Mouse (Mus musculus) thymus, adult 18-20 months (tissue): Measurements from ENCODE around the gene Ppib.

Experiments
- DNase-seq, 2 experiments: peaks; one replicate each; pipeline ENCODE4 v3.0.0; 2022; ENCODE audit warnings: mixed read lengths in 2 of 2

Gene Ppib

DNA sequence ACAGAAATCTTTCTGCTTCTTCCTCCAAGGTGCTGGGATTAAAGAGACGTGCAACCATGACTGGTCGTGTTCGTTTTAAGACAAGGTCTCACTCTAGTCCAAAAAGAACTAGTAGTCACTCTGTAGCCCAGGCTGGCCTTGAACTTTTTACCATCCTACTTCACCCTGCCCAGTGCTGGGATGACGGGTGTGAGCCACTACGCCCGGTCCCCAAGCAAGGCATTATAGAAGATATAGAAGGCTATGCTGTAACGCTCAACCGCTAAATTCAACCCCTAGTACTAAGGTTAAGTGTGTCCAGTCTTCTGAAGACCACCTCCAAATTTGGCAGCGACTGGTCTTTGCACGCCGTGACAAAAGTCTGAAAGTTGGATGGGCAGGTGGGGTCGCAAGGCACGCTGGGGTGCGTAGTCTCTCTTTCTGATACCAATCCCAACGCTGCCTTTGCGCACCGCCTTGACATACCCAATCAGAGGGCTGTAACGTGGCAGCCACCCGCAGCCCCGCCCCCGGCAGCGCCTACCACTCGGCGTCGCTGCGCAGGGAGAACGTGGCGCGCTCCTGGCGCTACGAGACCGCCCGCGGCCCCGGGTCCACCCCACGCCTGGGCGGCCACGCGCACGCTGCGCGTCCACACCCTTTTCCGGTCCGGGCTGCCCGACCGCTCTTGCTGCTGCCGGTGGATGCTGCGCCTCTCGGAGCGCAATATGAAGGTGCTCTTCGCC lies at the start of gene Ppib:
Gene Ppib (plus strand): TSS at position 640 of the 725 bp plus-strand sequence.
- DNase-seq, result peak; percentile 95 to 96

DNA sequence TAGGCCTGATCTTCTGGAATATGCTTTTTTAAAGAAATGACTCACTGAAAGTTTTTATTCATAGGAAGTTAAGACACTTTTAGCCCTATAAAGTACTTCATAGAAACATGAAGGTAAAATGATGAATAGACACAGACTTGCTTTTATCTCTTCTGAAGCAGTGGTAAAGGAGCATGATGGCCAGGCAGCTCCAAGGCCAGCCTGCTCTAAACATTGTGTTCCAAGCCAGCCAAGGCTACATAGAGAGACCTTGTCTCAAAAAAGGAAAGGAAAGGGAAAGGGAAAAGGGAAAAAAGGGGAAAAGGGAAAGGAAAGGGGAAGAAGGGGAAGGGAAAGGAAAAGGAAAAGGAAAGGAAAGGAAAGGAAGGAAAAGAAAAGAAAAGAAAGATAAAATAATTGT lies 39.4 kb upstream of the Ppib start:
- DNase-seq, result no peak

DNA sequence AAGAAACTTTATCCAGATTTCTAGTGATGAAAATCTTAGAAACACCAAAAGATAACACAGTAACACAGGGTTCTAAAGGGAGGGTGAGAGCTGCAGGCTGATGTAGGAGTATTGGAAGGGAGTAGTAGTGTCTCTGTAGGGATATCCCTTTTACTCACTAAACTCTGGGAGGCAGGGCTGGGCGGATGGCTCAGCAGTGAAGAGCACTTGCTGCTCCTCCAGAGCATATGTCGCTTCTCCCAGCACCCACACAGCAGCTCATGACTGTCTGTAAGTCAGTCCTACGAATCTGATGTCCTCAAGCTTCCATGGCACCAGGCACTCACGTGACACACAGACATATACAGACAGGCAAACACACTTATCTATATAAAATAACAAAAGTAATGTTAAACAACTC lies 21.9 kb upstream of the Ppib start:
- DNase-seq, result no peak

DNA sequence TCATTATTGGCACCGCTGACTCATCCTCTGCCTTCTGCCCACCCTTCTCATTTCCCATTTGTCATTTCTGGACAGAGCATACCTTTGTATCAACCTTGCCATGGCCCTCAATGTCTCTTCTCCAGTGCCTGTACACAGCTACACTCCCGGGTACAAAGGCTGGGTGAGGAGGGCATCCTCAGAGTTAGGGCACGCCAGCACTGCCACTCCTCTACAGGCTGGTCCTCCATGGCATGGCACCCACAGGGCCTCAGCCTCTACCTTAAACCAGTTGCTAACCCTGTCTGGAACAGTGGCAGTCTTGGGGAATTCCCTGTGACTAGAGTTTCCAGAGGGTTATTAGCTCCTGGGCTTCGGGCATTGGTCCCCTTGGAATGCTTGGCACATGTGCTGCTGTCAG lies 21.4 kb upstream of the Ppib start:
- no peak for DNase-seq

DNA sequence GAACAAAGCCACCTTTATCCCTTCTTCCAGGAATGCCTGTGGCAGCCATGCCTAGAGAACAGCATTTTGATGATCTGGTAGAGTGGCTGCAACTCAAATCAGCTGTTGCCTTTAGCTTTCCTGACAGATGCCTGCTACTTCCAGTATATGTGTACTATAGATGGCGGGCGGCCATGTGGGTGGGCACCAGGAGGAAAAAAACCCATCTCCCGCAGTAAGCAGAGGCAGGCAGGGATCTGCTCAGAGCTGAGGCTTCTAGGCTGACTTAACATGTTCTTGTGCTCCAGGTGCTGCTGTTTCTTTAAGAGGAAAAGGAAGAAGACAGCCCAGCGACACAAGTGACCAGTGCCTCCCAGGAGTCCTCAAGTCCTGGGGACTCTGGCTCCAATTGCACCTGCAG lies 20.7 kb upstream of the Ppib start:
- DNase-seq, result no peak

DNA sequence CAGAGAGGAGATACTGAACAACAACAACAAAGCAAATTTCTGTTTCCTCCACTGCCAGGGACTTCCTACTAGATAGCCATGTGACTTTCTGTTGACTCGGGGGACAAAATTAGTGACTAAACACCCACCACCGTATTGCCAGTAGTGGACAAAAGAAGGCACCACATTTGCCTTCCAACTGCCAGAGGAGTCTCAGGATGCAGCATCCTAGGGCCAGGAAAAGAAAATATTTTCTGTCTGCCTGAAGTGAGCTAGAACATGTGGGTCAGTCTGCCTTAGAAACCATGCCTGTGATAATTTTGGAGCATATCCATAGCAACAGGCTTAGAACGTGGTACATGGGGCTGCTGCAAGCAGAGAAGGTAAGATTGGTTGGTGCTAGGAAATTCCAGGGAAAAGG lies 19.2 kb upstream of the Ppib start:
- DNase-seq, result no peak

DNA sequence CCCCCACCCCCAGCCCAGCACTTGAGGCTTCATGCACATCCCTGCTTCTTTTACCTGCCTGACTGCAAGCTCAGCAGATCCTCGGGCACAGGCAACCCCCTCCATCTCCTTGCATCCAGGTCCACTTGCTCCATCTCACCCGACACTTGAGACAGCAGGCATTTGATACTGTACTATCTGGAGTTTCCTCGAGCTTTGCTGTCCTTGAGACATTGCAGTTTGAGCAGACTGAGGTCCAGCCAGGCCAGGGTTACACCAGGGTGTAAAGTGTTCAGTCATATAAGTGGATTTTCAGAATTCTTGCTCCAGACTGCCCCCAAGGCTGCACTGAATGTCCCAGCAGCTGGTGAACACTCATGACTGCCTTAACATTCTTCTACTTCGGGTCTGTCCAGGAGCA lies 17.7 kb upstream of the Ppib start:
- no peak for DNase-seq

DNA sequence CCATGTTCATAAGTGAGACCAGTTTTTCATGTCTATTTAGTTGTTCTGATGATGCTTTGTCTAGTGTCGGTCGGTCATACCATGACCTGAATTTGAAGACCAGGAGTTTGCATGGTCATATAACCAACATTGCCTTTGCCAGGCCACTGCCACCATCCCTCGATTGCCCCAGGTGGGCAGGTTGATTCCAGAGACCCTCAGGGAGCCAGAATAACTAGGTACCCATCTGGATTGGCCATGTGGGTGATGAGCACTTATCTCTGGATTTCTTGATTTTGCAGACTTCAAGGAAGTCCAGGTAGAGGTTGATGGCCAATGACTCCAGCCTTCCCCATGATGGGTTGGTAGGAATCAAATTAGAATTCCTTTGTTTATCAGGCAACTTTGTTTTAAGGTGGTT lies 16.8 kb upstream of the Ppib start:
- no peak for DNase-seq

DNA sequence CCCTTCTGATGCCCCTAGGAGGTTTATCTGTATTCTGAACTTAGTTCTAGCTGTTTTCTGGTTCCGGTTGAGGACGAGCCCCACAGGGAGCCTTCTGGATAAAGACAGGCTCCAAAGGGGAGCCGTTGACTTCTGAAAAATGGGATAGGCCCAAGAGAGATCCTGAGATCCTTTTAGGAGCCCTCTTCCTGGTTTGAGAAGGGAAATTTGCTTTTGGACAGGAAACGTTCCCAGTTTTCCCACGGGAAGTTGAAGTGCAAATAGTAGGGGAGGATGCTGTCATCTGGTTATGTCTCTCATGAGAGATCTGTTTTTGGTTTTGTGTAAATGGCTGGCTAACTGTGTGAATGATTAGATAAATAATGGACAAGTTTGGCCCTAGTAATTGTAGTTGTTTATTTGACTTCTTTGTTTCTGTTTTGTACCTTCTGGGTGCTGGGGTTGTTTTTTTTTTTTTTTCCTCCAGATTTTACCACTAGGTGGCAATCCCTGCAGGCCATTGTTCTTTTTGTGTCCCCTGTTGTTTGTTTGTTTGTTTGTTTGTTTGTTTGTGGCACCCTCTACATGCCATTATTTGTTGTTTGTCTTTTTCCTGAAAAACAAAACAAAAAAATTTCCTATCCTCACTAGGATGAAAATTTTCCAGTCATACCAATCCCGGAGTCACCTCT lies 10.0 kb upstream of the Ppib start:
- no peak for DNase-seq

DNA sequence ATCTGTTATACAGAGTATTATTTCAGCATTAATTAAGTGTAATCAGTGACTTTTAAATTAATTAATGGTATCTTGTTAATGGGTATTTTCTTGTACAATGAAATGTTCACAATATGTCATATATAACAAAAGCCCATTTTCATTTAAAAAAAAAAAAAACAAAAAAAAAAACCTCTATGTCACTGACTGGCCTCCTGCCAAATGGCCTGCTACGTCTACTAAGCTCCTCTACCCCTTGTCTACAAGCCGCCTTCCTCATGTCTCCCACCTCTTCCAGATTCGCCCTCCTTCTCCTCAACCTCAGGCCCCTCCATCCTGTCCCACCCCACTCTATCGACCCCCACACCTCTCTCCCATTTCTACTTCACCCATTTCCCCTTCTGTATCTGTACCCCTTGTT lies 8.5 kb upstream of the Ppib start:
- no peak for DNase-seq

DNA sequence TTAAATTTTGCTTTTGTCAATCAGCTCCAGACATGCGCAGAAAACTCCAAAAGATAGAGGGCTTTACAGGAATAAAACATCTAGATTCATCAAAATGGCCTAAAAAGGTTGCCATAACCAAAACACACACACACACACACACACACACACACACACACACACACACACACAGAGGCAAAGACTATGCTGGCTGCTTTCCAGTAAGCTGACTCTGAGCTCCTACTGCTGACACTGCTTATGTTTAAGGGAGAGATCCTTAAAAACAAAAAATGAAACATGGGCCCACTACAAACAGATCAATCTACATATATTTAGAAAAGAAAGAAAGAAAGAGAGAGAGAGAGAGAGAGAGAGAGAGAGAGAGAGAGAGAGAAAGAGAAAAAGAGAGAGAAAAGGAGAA lies 7.3 kb upstream of the Ppib start:
- DNase-seq, result no peak

DNA sequence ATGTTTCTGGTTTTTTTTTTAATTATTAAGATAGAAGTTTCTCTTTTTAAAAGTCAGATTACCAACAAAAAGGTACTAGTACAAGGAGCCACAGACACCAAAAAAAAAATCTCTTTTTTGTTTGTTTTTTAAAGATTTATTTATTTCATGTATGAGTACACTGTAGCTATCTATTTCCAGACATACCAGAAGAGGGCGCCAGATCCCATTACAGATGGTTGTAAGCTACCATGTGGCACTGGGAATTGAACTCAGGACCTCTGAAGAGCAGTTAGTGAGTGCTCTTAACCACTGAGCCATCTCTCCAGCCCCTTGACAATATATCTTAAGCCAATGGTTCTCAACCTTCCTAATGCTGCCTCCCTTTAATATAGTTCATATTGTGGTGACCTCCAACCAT lies 6.4 kb upstream of the Ppib start:
- no peak for DNase-seq

DNA sequence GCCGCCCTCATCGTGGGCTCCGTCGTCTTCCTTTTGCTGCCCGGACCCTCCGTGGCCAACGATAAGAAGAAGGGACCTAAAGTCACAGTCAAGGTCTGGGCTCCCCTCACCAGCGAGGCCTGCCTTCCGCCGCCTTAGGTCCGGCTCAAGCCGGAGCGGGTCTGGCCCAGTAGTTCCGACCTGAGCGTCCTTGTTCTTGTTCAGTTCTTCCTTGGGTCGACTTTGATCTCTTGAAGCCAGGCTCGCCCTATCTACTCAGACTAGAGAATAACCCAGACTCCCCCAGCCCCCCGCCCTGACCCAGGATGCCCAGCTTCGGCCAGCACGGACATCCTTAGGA lies 256 bp downstream of the Ppib start:
- DNase-seq, result no peak

DNA sequence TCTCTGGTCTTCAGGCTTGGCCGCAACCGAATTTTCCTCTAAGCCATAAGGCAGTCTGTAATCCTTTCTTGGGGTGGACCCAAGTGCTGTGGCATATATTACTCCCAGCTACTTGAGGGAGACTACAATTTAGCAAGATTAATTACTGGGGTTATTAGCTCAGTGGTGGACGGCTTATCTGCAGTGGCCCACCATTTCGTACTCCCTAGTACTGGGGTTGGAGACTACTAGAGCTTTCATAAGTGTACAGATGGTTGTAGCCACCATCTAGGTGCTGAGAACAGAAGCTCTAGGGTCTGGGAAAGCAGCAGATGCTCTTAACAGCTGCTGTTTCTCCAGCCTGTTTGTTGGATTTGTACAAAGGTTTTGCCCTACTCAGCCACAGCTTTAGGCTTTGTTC lies 964 bp downstream of the Ppib start:
- no peak for DNase-seq

DNA sequence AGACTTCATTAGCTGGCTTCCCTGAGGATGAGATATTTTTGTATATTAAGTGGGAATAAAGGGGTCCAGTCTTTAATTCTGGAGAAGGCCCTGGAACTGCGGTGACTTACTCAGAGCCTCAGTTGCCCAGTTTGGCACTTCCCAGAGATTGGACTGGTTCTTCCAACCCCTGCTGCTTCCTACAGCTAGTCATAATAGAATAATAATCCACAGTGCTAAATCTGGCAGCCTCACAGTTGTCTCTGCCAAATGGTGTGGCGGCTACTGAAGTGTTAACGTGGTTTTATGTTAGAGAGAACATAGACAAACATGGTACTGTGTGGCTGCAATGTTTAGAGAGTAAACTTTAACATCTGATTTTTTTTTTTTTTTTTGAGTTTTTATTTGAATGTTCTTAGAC lies 1.6 kb downstream of the Ppib start:
- no peak for DNase-seq

DNA sequence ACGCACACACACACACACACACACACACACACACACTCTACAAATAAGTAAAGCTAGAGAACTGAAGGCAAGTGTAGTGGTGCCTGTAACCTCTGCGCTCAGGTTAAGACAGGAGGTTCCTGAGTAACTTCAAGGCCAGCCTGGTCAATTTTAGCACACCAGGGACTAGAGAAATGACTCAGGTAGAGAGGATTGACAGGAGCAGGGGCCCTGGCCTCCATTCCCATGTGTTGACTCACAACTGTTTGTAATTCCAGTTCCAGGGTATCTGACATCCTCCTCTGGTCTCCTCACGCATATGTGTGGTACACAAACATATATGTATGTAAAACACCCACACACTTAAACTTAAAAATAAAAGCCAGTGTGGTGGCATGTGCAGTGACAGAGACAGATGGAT lies 3.4 kb downstream of the Ppib start:
- DNase-seq, result no peak

DNA sequence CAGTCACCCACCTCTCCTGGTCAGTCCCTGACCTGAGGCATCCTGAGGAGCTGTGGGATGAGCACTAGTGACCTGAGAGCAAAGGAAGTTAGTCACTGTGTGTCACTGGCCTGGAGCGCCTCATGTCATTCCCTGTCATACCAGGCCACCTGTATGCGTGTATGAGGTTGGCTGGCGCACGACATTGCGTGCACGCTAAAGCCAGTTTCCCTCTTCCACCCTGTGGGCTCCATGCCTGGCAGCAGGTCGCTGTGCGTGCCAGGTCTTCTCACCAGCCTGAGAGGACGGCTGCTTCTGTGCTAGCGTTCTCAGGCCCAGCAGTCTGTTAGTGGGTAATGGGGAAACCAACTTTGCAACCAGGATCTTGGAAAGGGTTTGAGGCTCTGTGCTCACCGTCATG lies 4.3 kb downstream of the Ppib start:
- DNase-seq, result no peak

DNA sequence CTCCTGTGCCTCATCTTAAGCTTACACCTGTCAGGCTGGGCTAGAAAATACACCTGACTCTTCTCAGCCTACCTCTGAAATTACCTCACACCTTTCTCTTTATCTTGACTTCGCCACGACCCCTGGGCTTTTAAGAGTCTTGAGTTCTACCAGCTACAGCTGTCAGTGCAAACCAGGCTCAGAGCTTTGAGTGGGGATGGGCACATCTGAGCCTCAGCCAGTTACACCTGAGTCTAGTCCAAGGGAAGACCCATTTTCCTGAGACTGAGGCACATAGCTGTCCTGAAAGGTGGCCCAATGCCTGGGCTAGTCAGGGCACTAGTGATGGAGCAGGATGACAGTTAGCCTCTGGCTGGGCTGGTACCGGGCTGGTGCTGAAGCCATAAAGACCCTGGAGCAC lies 6.8 kb downstream of the Ppib start:
- DNase-seq, result no peak

DNA sequence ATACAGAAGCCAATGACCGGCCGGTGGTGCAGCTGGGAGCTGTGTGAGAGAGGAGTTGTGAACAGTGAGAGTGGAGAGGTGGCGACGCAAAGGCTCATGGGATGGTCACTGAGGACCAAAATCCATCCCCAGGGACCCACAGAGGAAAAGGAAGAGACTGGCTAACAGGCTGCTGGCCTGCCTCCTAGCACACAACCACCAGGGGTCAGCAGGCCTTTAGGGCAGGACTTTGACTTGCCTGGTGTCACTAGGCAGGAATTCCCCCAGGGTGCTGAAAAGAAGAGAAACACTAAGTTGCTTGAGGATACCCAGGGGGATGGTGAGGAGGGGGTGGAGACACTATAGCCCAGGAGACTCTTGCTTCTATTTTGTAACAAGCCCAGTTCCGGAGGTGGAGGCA lies 7.5 kb downstream of the Ppib start:
- no peak for DNase-seq

DNA sequence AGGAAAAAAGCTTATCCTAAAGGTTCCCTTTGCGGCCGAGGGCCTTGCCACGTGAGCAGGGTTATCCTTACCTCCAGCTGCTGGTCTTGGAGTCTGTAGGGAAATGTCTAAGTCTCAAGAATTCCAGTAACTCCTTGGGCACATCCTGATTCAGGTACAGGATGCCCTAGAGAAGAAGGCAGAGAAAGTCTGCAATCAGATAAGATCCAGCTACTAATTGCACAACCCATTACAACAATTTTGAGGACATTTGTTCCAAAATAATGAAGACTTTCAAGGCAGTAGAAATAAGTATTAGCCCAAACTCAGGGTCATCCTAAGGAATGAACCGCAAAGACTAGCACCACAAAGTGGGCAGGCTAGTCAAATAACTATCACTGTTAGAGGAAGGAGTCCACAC lies 8.0 kb downstream of the Ppib start:
- no peak for DNase-seq

DNA sequence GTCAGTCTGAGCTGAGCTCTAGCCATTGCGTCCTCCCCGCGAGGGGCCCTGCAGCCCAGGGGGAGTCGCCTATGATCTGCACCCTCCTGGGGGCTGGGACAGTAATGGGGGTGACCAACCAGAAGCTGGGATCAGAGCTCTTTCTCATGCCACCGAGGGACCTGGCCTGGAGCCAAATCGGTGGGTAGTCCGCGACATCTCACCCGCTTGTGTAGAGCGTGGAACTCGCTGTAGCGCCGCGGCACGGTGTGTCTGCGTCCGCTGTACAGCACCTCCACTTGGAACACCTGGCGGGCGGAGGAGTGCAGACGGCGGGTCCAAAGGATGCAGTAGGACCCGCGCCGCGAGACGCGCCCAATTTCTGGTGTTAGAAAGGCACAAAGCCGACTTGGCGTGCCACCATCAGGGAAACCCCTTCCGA lies 9.0 kb downstream of the Ppib start:
- DNase-seq, result no peak

DNA sequence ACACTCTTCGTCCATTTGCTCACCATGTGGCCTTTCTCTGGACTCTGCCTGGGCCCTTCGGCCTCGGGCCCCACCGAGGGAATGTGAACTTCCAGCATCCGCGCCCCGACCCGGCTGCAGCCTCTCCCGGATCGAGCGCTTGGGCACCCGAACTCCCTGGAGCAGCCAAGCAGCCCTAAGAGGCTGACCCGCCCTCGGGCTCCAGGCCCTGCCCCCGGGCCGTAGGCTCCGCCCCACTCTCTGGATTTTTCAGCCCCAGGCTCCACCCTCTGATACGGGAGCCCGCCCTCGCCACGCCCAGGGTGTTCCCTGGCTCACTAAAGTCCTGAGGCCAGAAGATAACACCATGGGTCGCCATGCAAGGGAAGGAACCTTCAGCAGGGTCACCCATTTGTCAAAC lies 9.6 kb downstream of the Ppib start, which contains the start of gene Snx22:
Gene Snx22 (minus strand): TSS at position 137 of the 400 bp plus-strand sequence.
- peak; percentile 28 to 43 for DNase-seq

DNA sequence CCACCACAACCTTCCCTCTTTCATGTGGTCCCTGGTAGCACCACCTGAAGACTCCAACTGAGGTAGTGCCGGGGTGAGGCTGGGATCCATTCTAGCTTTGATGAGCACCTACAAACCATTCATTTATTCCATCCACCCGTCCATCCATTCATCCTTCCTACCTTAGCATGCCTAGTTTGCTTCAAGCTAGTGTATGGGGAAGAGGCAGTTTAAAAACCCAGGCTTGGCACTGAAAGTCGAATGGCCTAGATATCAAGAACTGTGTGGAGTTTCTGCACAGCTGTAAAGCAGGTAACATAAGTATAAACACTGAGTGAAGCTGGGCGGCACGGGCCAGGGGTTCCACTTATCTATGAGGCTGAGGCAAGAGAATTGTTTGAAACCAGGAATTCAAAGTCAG lies 10.1 kb downstream of the Ppib start:
- no peak for DNase-seq

DNA sequence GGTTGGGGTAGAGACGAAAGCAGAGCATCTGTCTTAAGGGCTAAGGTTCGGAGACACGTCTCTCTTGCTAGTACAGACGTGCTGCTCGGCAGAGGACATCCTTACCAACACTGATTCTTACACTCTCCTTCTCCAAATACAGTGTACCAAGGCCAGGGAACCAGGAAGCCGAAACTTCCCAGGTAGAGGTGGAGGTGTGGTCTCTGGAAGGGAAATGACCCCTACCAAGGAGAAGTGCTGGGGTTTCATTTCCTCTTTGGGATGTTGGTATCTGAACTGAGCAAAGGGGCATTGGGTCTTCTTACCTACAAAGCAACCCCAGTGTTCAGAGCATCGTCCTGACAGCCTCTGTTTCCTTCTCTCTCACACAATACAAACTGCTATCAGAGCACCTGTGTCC lies 12.7 kb downstream of the Ppib start:
- DNase-seq, result no peak

DNA sequence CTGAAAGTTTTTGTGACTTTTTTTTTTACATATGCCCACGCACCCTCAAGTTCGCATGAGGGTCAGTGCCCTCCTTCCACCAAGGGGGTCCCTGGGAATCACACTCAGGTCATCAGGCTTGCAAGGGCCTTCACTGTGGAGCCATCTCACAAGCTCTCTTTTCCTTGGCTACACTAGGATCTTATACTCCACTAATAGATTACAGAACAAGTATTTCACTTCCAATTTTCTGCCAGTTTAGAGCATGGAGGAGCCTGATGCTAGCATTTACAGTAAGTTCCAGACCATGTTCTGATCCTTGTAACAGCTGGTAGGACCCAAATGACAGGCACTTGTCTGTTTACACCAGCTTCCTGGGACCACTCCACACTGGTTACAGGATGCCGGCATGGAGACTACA lies 18.1 kb downstream of the Ppib start:
- DNase-seq, result no peak
